Mouse (Mus musculus): ENCODE results near the gene Serpina1b.
"Not testable (repeated sequence)": the region's sequence is repeated elsewhere in the genome, so short reads cannot be mapped to it uniquely, and the experiment has no call there.

Gene Serpina1b

DNA sequence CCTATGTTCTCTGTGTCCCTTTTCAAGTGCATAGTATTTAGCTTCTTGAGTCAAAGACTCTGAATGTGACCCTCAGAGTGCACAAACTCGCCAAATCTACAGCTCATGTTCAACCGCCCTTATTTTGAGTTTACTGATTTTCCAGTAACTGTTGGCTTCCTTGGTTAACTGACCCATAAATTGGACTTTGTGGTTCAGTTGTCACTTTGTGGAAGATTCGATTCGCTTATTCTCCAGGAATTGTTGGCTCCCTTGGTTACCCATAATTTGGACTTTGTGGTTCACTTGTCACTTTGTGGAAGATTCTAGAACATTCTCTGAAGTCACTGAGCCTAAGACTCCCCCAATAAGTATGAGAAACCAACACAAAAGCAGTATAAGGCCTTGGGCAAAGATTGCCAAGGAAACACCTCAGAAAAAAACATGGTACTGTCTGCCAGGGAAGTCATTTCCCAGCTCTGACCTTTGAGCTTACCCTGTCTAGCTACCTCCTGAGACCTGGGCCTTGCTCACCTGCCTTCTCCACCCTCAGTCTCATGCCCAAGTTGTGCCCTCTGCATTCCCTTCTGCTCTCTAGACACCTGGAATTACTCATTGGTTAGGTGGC lies 129.9 kb downstream of the Serpina1b start:
- no peak for DNase-seq (ENCODE audit: low spot score in 2 of 2)

DNA sequence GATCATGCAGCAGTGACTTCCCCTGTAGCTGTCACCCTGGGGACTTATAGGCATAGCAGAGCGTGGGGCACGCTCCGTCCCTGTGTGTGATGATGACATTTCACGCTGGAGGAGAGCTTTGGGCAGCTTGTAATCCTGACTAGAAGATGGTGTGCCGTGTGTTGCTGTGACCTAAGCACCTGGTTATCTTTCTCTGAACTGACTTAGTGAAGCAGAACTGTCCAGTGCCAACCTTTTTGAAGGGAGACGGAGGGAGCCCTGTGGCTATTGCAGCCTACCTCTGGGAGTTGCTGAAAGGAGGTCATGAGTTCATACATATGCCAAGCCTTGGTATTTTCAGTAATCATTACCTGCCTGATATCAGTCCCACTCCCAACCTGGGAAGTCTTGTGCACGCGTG lies 134.7 kb downstream of the Serpina1b start, which contains the start of gene Serpina1f:
Gene Serpina1f (minus strand): TSS at position 101 of the 400 bp plus-strand sequence.
- no peak for DNase-seq (ENCODE audit: low spot score in 2 of 2)

DNA sequence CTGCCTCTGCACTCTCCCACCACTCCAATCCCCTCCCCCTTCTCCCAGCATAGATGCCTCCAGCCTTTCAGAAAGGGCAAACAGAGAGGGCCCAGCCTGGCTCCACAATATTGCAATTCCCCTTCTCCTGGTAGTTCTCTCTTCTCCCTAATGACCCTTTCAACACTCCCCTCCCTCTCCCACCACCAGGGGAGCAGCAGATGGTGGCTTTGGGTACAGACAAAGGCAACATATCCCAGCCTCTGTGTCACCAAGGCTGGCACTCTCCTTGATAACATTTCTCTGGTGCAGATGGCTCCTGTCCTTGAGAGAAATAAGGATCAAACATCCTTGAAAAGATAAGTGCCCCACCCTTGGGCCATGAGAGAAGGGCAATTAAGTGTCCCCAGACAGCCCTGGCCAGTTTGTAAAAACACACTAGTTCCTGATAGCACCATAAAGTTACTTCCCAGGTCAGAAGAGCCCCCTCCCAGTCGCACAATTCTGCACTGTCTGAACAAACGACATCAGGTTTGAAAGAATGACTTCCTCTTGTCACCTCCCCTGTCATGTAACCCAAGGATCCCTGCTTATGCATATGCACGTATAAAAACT lies 141.9 kb downstream of the Serpina1b start:
- DNase-seq (ENCODE audit: low spot score in 2 of 2), result no peak

DNA sequence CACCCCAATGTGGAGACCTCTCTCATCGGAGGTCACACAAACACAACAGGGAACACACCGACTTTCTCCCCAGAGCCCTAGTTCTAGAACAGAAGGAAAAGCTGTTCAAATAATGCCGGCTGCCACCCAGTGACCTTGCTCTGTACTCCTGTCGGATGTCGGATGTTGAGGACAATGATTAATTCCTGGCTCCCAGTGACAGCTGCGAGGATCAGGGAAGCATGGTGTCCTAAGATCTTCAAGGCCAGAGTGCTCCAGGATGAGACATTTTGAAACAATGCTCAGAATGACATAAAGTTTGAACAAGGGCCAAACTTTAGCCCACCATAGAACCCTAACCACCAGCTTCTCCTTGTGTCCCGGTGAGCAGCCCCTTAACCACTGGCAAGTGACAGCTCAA lies 143.2 kb downstream of the Serpina1b start:
- DNase-seq (ENCODE audit: low spot score in 2 of 2), result no peak

DNA sequence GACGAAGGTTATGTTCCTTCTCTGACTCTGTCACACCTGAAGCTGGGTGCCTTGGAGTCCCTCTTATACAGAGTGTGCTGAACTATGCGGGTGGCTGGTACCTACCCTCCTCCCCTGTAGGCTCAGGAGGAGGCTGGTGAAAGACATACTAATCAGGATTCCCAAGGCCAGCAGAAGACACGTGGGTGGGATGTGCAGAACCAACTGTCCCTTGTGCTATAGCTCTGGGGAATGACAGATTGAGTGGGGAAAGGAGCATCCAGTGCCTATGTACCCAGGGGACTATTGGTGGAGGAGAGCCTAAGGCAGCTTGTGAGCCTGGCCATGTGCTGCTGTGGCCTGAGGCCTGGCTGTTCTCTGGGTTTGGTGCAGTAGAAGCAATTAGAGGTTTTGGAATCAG lies 144.1 kb downstream of the Serpina1b start:
- DNase-seq (ENCODE audit: low spot score in 2 of 2), result no peak

DNA sequence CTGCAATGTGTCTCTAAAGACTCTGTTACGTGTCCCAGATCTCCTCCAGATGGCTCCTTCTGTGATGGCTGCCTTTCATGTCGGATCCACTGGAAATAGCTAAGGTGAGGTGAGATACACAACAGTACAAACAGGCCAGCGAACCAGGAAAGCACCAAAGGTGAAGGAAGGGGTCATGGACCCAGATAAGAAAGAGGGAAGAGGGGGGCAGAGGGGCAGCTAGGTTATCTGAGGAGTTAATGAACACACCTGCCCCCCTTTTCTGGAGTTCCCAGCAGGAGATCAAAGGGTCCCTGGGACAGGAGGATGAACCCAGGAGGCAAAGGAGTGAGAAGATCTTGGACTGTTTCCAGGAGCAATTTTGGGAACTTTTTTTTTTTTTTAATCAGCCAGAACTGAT lies 144.8 kb downstream of the Serpina1b start:
- no peak for DNase-seq (ENCODE audit: low spot score in 2 of 2)

DNA sequence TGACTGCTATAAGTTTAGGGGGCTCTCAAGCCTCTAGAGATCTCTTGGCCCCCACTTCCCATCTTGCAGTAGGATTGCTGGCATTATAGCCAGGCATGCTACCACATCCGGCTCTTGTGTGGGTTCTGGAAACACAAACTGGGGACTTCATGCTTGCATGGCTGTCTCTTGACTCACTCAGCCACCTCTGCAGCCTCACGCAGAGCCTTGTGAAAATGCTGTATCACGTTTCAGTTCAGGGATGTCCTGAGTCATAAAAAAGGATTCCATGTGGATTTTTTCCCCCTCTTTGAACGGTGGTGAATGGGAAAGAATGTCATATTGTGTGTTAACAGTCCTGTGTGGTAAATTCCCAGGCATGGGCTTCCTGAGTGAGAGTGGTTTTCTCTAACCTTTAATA lies 146.4 kb downstream of the Serpina1b start:
- DNase-seq (ENCODE audit: low spot score in 2 of 2), result no peak

DNA sequence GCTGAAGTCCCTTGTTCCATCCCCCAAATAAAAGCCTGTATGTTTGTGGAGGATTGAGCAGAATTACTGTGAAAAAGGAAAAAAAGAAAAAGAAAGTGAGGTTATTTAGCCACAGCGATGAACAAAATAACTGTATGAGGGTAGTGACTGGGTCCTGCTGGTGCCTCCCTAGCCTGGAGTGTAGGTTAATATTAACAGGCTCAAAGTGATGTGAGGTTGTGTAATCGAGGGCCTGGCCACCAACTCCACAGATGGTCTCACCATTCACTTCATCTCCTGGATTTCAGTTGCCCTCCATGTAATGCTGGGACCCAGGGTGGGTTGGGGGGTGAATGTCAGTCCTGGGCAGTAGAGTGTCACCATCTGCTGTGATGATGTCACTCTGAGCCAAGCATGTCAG lies 148.4 kb downstream of the Serpina1b start:
- DNase-seq (ENCODE audit: low spot score in 2 of 2), result no peak

DNA sequence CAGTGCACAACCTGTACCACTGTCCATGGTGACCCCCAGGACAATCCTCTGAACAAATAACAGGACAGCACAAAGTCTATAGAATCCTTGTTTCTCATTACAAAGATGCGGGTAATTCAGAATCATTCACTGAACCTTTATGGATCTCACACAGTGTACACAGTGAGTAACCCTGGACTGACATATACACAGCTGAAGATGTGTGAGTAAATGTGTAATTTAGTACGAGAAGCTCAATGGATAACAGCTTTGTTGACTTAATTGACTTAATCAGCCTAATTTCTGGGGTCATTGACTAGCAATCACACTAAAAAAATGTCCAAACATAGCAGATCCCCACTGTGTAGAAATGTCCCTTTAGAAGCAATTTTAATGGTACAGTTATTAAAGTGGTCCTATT lies 149.0 kb downstream of the Serpina1b start:
- DNase-seq (ENCODE audit: low spot score in 2 of 2), result no peak

DNA sequence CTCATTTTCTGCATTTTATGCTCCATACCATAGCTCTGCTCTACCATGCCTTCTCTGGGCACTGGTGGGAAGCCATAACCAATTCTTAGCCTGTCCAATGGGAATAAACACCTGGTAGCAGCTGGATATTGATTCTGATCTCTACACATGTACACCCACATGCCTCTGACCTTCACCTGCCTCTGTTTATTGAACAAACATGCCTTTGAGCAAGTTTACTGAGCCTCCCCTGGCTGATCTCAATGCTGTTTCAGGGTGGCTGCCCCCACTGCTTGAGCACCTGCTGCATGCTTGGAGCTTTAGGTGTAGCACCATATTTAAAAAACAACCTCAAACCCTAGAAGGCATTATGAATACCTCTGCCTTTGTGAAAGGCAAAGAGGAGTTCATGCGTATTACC lies 150.3 kb downstream of the Serpina1b start:
- not testable (repeated sequence) for DNase-seq (ENCODE audit: low spot score in 2 of 2)
